Mouse (Mus musculus) hindbrain, embryonic 11.5 days (tissue): ENCODE results near the gene Frrs1. TPM values are rescaled to one million over a fixed set of nuclear protein-coding genes. Genes with fewer than 3 reads are reported as not detected.
"Not testable (repeated sequence)": the region's sequence is repeated elsewhere in the genome, so short reads cannot be mapped to it uniquely, and the experiment has no call there.

Experiments
- ATAC-seq: fragments of 200-750 bp; cut with Nextera tagmentation; 2 replicates; pipeline ENCODE4 v1.8.0; 2017; ENCODE audit warnings: mild to moderate bottlenecking, moderate TSS enrichment, moderate library complexity; ENCODE audit not compliant: low FRiP score
- DNase-seq: peaks from one replicate; pipeline ENCODE4 v3.0.0-alpha.2; 2015; ENCODE audit warnings: low spot score
- H3K27ac ChIP-seq: fragments of 300-500 bp; sonication (generic); 2 replicates; pipeline ENCODE4 v1.5.1; 2014; ENCODE audit warnings: mild to moderate bottlenecking, low read depth, low read length
- H3K27me3 ChIP-seq: fragments of 300-500 bp; sonication (generic); 2 replicates; pipeline ENCODE4 v1.6.1; 2014; ENCODE audit warnings: mild to moderate bottlenecking, low read length, moderate library complexity, mixed read lengths; ENCODE audit not compliant: control insufficient read depth, insufficient read depth
- H3K36me3 ChIP-seq: fragments of 300-500 bp; sonication (generic); 2 replicates; pipeline ENCODE4 v1.6.1; 2014; ENCODE audit warnings: mild to moderate bottlenecking, low read length, moderate library complexity, mixed read lengths; ENCODE audit not compliant: control insufficient read depth, insufficient read depth
- H3K4me1 ChIP-seq: fragments of 300-500 bp; sonication (generic); replicated peaks from 2 replicates; pipeline ENCODE4 v1.6.1; 2014; ENCODE audit warnings: low read length, mixed read lengths; ENCODE audit not compliant: control insufficient read depth, insufficient read depth
- H3K4me2 ChIP-seq: fragments of 300-500 bp; sonication (generic); replicated peaks from 2 replicates; pipeline ENCODE4 v1.6.1; 2014; ENCODE audit warnings: mild to moderate bottlenecking, low read depth, low read length
- H3K4me3 ChIP-seq: fragments of 300-500 bp; sonication (generic); 2 replicates; pipeline ENCODE4 v1.5.1; 2014; ENCODE audit warnings: low read depth, low read length
- H3K9ac ChIP-seq: fragments of 300-500 bp; sonication (generic); 2 replicates; pipeline ENCODE4 v1.6.1; 2014; ENCODE audit warnings: low read depth, low read length
- H3K9me3 ChIP-seq: fragments of 300-500 bp; sonication (generic); 2 replicates; pipeline ENCODE4 v1.6.1; 2016; ENCODE audit warnings: low read length; ENCODE audit not compliant: control insufficient read depth
- WGBS: fragments of 180-500 bp; shearing (Covaris S2); extraction: QIAGEN DNeasy Blood & Tissue Kit; methylation state at CpG from one replicate; pipeline ENCODE4 v1.1.7; 2014; 5-methylcytosine and 5-hydroxymethylcytosine counted together
- polyA plus RNA-seq: library from polyadenylated mRNA; unstranded; fragments of >200 nt; fragmentation: Nextera tagmentation; extraction: Ambion mirVana; gene quantifications from 2 replicates; pipeline ENCODE4 v1.2.1, GENCODE M21; 2014

Gene Frrs1
- 9.5 and 10.3 TPM in 2 replicates for polyA plus RNA-seq

- Histone ChIP-seq H3K4me2 (no peak within 1 kb of the TSS), H3K4me1 (no peaks in the 10 kb centered on the region), H3K9ac (no peak within 1 kb of the TSS), H3K27ac (no peak within 1 kb of the TSS), H3K36me3 (no peaks in the 10 kb centered on the region), H3K4me3 (no peak within 1 kb of the TSS), H3K9me3 (no peaks in the 10 kb centered on the region), H3K27me3 (no peaks in the 10 kb centered on the region)
- DNase-seq (no peak), ATAC-seq (no peak)
- WGBS: 90% methylated on average over 9 of the region's 9 CpGs
Measured at GRCm38 (mm10) chr3:116858941-116859685, at the start of gene Frrs1. Gene Frrs1 (plus strand): TSS chr3:116859464.

- not testable (repeated sequence) for DNase-seq, H3K27me3 ChIP-seq, H3K9me3 ChIP-seq, H3K4me2 ChIP-seq, H3K4me3 ChIP-seq, H3K9ac ChIP-seq, ATAC-seq, H3K4me1 ChIP-seq, H3K27ac ChIP-seq, H3K36me3 ChIP-seq
- 89% methylated on average over 6 of the region's 6 CpGs for WGBS
Measured at GRCm38 (mm10) chr3:116810351-116810750, 48.9 kb upstream of the Frrs1 start.

GRCm38 (mm10) chr3:116812946-116813345 lies 46.3 kb upstream of the Frrs1 start:
- Histone ChIP-seq H3K9me3 (no peaks in the 10 kb centered on the region), H3K27me3 (no peaks in the 10 kb centered on the region), H3K4me3 (no peak overlapping the region), H3K27ac (no peak overlapping the region), H3K4me2 (no peak overlapping the region), H3K4me1 (no peaks in the 10 kb centered on the region), H3K9ac (no peak overlapping the region), H3K36me3 (no peaks in the 10 kb centered on the region)
- no peak for DNase-seq
- WGBS: 99% methylated on average over 2 of the region's 2 CpGs
- ATAC-seq: no peak

DNA sequence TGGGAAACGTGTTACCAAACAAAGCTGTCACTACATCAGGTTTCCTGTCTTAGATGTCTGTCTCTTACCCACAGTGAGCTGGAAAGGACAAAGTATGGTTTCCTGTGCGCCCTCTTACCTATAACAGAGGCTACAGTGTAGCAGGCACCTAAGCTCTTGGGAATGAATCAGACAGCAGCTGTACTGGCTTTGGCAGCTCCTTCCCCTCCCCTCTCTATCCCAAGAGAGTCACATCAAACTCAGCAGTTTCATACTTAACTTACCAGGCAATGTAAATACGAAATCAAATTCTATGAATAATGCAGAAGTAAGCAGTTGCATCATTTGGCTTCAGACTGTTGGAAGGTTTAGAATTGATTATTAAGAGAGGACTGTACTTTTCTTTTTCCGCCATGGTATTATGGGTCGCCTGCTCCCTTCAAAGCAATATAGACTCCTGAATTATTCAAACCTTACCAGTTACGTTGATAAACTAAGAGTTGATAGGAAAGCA lies 43.9 kb upstream of the Frrs1 start:
- no peak overlapping the region for H3K4me2 ChIP-seq
- WGBS: 83% methylated on average over 6 of the region's 6 CpGs
- no peak overlapping the region for H3K9ac ChIP-seq
- no peak overlapping the region for H3K4me3 ChIP-seq
- no peak for DNase-seq
- no peaks in the 10 kb centered on the region for H3K4me1 ChIP-seq
- ATAC-seq: no peak
- no peak overlapping the region for H3K27ac ChIP-seq
- H3K9me3 ChIP-seq: no peaks in the 10 kb centered on the region
- no peaks in the 10 kb centered on the region for H3K36me3 ChIP-seq
- no peaks in the 10 kb centered on the region for H3K27me3 ChIP-seq

DNA sequence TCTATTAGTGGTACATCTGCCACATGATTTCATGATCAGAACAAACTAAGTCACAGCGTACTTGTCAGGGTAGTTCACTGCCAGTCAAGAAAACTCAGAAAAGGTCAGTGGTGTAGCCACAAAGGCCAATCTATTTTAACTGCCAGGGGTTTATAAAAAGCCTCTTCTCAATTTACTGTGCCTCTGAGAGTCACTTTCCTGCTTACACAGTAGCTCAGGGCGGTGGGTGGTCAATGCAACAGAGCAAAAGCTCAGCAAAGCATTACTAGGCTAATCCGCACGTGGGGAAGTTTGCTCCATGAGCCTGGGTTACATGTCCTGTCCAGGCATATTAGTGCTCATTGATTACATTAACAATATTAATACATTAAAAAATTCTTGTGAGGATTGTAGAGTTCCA lies 43.3 kb upstream of the Frrs1 start:
- Histone ChIP-seq H3K4me3 (no peak overlapping the region), H3K27me3 (no peaks in the 10 kb centered on the region), H3K4me2 (no peak overlapping the region), H3K9ac (no peak overlapping the region), H3K36me3 (no peaks in the 10 kb centered on the region), H3K27ac (no peak overlapping the region), H3K9me3 (no peaks in the 10 kb centered on the region), H3K4me1 (no peaks in the 10 kb centered on the region)
- no peak for DNase-seq
- WGBS: 79% methylated on average over 4 of the region's 4 CpGs
- no peak for ATAC-seq

DNA sequence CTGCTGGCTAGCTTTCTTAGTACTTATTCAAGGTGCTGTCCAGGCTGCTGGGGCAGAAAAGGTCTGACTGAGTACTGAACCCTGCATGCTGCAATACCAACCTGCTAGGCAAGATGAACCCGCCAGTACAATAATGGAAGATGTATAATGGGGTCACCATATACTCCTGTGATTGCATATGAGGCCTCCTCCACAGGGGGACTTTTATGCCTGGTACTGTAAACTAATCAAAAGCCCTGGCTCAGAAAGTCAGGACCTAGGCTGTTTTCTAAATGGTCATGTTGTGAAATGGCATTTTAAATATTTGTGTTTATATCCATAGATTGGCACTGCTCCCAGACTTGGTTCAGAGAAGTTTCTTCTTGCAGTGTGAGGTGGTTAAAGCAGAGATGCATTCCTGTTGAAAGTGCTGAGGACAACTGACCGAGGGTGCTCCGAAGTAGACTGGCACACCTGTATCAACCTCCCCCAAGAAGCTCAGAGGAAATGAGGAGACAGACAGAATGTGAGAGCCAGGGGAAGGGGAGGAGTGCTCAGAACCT lies 42.5 kb upstream of the Frrs1 start:
- H3K4me3 ChIP-seq: no peak overlapping the region
- ATAC-seq (no peak), DNase-seq (no peak)
- H3K4me2 ChIP-seq: no peak overlapping the region
- no peak overlapping the region for H3K9ac ChIP-seq
- no peaks in the 10 kb centered on the region for H3K36me3 ChIP-seq
- H3K27ac ChIP-seq: no peak overlapping the region
- H3K9me3 ChIP-seq: no peaks in the 10 kb centered on the region
- H3K4me1 ChIP-seq: no peaks in the 10 kb centered on the region
- no peaks in the 10 kb centered on the region for H3K27me3 ChIP-seq
- 87% methylated on average over 3 of the region's 3 CpGs for WGBS

DNA sequence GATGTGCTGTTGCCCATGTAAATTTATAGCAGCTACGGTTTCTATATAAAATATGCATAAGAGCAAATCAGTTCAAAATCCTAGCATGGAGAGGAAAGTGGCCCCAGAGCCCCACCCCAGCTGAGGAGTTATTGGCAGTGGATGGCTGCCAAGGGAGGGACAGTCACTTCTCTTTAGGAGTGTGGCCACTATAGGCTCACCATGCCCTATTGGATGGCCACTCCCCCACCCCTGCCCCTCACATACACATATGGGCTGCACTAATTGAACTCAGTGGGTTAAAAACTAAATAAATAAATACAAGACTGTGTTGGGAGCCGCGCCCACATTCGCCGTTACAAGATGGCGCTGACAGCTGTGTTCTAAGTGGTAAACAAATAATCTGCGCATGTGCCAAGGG lies 42.0 kb upstream of the Frrs1 start:
- 97% methylated on average over 6 of the region's 7 CpGs for WGBS
- no peak for DNase-seq

GRCm38 (mm10) chr3:116826471-116827215 lies 32.6 kb upstream of the Frrs1 start:
- Histone ChIP-seq H3K36me3 (no peaks in the 10 kb centered on the region), H3K27me3 (no peaks in the 10 kb centered on the region), H3K4me1 (no peaks in the 10 kb centered on the region), H3K9me3 (no peaks in the 10 kb centered on the region), H3K4me2 (no peak overlapping the region), H3K27ac (no peak overlapping the region), H3K9ac (no peak overlapping the region), H3K4me3 (no peak overlapping the region)
- WGBS: 86% methylated on average over 4 of the region's 4 CpGs
- DNase-seq (no peak), ATAC-seq (no peak)

More for the DNA sequence above, 42.0 kb upstream of the Frrs1 start:
- Histone ChIP-seq H3K9ac (no peak overlapping the region), H3K36me3 (no peaks in the 10 kb centered on the region), H3K4me1 (no peaks in the 10 kb centered on the region), H3K27me3 (no peaks in the 10 kb centered on the region), H3K9me3 (no peaks in the 10 kb centered on the region), H3K27ac (no peak overlapping the region), H3K4me2 (no peak overlapping the region), H3K4me3 (no peak overlapping the region)
- ATAC-seq: no peak
